Mouse (Mus musculus) frontal cortex, postnatal 25 days (tissue): ENCODE measurements around the gene Yif1b.

Experiments
- DNase-seq, 2 experiments: peaks; one replicate each; pipeline ENCODE4 v3.0.0; 2022; ENCODE audit warnings: low spot score in 2 of 2

Gene Yif1b

DNA sequence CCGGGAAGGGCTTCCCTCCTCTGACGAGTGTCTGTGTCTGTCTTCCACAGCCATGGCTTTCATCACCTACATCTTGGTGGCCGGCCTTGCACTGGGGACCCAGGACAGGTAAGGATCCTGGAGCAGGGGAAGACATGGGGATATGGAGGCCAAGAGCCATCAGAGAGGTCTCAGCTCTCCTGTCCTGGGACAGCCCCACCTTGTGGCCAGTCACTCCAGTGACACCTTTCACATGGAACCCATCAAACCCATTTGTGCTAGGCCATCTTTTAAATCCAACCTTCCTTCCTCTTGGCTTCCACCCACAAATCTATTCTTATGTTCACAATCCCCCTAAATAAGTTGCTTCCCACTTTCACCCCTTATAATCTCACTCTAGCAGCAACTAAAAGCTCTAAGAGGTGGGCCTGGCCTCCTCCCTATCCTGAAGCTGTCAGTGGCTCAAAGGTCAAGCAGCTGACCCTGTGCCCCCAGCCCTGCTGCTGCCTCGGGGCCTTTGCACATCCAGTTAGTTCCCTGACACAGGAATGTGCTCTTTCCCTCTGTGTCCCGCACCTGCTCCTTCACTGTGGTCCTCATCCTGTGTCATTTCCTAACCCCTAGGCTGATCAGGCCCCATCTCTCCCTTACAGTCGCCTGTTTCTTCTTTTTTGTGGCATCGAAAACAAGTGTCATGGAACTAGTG lies 6.7 kb downstream of the Yif1b start:
- DNase-seq = no peak

DNA sequence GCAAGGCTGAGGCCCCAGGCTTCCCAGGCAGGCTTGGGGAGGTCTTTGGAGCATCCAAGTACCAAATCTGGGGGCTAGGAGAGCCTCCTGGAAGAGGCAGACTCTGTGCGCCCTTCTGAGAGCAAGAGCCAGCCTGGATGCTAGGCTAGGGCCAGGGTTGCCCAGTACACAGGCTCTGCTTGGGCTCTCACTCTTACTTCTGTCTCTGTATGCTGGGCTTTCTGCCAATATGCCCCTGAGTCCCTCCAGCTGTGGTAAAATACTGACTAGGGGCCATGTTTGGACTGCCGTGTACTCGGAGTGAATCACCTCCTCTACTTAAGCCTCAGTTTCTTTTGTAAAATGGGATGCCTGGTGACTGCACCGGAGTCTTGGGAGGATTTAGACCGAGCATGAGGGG lies 7.9 kb downstream of the Yif1b start:
- DNase-seq = no peak

- DNase-seq = no peak
Measured at GRCm38 (mm10) chr7:29246619-29247313, 8.6 kb downstream of the Yif1b start.

DNA sequence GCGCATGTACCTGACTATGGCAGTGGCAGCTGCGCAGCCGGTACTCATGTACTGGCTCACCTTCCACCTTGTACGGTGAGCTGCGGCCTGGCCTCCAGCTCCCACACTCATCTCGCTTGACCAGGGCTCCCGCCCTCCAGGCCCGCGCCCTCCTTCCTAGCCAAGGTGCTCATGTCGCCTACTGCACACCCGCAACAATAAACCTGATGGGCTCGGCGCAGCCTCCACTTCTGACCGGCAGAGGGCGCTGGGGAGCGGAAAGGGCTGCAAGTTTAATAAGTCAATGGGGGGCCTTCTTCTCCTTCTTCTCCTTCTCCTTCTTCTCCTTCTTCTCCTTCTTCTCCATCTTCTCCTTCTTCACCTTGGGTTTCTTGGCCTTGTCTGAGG lies 9.2 kb downstream of the Yif1b start:
- DNase-seq = peak; percentile 51 to 63

GRCm38 (mm10) chr7:29247706-29248105 lies 9.6 kb downstream of the Yif1b start:
- DNase-seq = no peak

DNA sequence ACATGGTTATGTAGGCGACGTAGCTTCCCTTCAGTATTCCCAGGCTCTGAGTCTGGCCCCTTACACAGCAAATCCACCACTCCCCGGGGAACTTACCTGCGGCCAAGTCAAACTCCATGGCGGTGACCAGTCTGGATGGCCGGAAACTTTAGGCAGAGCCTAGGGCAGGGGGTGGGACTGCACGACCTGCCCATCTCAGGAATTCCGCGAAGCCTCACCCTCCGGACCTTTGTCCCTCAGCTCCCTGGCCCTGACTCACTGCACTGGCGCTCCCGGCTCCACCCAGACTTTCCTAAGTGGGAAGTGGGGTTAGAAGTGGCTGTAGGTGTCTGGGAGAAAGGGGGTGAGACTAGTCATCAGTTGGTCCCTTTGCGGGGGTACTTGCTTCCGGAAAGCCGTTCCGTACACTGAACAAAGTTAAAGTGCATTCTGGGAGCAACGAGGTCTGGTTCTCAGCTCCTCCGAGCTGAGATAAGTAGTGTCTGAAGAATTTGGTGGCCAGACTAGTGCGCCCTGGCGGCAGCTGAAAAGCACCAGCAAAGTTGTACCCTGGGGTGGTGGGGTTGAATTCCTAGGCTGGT lies 10.2 kb downstream of the Yif1b start, which contains the start of gene 2200002D01Rik:
Gene 2200002D01Rik (minus strand): TSS at position 206 of the 581 bp plus-strand sequence.
- DNase-seq = no peak

DNA sequence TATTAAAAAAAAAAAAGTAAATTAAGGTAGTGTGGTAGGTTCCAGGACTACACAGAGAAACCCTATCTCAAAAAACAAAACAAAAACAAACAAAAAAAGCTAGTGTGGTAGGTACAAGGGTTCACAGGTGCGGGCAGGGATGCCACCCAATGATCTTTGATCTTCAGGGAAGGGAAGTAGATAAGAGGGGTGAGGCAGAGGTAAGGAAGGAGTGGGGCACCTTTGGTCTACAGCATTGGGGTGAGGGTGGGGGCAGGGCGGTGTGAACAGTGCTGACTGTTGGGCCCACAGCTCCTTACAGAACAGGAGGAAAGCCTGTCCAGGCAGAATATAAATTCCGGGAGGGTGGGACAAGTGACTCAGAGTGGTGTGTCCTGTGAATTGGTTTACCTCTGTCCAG lies 13.0 kb downstream of the Yif1b start:
- no peak for DNase-seq

DNA sequence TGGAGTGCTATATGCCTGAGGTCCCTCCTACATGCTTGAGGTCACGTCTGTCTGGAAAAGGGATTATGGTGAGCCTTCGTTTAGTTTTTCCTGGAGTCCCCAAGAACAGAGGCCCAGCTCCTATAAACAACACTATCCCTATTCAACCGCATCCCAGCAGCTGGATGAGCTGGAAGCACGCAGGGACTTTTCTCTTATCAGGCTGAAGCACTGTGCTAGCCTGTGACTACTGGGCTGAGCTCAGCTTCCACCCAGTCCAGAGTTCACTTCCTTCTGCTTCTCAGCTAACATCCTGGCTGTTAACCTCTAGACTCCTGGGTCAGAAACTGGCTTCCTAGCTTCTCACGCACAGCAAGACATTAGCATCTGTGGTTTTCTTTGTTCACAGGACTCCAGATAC lies 15.7 kb downstream of the Yif1b start:
- DNase-seq = no peak

DNA sequence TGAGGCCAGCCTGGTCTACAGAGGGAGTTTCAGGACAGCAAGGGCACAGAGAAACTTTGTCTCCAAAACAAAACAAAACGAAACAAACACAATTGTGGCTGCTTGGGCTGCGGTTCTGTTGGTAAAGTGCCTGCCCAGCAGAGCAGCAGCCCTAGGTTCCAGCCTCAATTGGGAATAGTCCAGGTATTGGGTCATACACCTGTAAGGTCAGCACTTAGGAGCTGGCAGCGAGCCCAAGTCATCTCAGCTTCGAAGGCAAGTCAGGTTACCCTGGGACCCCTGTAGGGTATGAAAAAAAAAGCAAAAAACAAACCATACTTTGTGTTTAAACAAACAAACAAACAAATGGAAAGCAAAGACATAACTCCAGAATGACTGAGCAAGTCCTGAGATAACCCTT lies 17.7 kb downstream of the Yif1b start:
- no peak for DNase-seq

GRCm38 (mm10) chr7:29257368-29257767 lies 19.2 kb downstream of the Yif1b start:
- DNase-seq = no peak

DNA sequence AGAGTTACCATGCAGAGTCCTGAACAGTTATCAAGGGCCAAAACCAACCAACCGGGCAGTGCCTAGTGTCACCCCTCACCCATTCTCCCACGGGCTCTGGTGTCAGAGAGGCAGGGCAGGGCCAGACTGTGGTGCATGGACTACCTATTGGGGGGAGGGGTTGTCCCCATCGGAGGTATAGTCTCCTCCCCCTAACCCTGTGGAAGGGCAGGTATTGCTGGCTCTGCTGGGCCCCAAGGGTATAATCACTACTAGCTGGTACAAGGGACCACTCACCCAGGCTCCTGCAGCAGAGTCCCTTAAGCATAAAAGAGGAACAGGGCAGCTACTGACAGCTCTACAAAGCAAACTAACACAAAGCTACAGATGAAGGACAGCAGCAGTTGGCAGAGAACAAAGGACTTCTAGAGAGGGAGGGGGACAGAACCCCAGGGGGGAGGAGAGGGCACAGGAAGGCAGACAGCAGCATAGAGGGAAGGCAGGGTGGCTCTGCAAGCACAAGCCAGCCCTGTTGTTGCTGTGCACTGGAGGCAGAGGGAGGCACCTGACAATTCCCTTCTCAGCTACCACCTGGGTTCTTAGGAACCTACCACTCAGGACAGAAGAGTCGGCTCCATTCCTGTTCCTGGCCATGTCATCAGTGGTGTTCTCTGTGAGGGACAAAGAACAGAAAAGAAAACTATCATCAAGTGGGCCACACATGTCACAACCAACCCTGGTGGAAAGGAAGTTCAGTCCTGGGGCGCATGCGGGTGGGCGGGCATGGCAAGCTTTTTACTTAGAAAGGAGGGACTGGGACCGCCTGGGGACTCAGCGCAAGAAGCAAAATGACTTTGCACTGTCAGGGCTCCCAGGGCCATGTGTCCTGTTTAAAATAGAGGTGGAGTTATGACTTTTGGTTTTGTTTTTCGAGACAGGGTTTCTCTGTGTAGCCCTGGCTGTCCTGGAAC lies 21.9 kb downstream of the Yif1b start:
- DNase-seq = no peak

- DNase-seq = no peak
Measured at GRCm38 (mm10) chr7:29262151-29262550, 24.0 kb downstream of the Yif1b start.

GRCm38 (mm10) chr7:29263831-29264230 lies 25.7 kb downstream of the Yif1b start:
- no peak for DNase-seq

DNA sequence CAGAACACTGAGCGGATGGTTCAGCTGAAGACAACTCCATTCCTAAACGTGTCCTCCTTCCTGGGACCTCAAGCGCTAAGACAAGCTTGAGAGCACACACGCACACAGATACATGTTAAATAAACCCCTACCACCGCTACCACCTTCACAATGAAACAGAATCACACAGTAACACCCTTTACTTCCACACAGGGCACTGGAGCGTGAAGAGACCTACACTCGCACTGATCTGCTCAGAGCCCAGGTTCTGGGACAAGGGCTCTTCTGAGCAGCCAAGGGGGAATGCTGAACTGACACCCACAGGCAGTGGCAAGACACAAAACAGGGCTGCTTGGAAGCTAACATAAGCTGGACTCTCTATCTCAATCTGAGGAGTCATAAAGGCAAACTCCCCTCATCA lies 27.5 kb downstream of the Yif1b start:
- no peak for DNase-seq

GRCm38 (mm10) chr7:29266931-29267330 lies 28.8 kb downstream of the Yif1b start:
- no peak for DNase-seq

DNA sequence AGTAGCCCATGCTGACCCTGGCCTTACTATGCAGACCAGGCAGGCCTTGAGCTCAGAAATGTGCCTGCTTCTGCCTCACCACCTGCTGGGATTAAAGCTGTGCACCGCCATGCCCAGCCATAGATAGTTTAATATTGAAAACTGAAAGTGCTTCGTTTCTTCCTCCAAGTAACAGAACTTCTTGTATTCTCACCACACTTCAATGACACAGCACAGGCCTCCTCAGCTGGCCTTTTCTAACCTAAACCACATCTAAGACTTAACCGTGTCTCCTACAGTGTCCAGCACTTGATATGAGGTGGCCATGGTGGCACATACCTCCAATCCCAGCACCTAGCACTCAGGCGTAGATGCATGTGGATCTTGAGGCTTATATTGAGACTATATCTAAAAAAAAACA lies 32.3 kb downstream of the Yif1b start:
- no peak for DNase-seq

GRCm38 (mm10) chr7:29271687-29272465 lies 33.7 kb downstream of the Yif1b start:
- DNase-seq = no peak

- no peak for DNase-seq
Measured at GRCm38 (mm10) chr7:29276715-29277114, 38.6 kb downstream of the Yif1b start.

DNA sequence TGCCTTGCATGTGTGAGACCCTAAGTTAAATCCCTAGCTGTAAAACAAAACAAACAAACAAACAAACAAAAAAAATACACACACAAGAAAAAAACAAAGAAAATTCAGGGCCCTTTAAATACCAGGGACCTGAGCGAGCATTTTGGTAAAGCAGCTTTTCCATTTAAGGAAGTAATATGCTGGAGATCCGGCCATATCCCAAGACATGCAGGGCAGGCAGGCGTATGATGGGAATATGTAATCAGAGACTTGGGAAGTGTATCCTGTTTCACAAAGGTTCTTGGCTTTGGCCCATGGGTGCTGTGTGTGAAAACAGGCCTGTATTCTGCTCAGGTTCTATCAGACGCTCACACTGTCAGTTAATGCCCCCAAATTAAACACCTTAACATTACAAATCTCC lies 39.4 kb downstream of the Yif1b start:
- DNase-seq = no peak

GRCm38 (mm10) chr7:29279261-29279660 lies 41.1 kb downstream of the Yif1b start:
- no peak for DNase-seq

DNA sequence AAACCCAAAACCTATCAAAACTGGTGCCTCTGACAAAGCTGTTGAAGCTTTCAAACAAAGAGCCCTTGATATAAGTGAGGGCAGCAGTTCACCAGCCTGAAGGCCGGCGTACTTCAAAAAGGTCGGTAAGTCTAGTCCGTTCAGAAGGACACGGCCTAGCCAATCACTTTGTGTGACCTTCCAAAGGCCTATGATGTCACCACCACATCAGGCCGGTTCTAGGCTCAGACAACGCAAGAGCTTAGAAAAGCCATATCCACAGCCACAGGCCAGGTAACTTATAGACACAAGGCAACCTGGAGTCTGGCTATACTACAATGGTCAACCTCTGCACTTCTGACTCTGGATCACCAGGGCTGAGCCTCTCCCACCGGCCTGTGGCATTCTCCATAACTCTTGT lies 41.8 kb downstream of the Yif1b start:
- DNase-seq = no peak
